Mouse (Mus musculus) WW6 (cell line): ENCODE data around the gene Ptprk.
A peak's percentile ranks its signal among the peaks of the same experiment; 100 is the strongest.

Experiments used
- DNase-seq: peaks from one replicate; pipeline ENCODE4 v3.0.0-alpha.2; 2013; ENCODE audit warnings: low read depth, low spot score

Ptprk gene

GRCm38 (mm10) chr10:28540595-28540994, 466.0 kb downstream of the Ptprk start:
- DNase-seq: no peak

- no peak for DNase-seq
Observed at GRCm38 (mm10) chr10:28542754-28543153, 468.1 kb downstream of the Ptprk start.

GRCm38 (mm10) chr10:28550549-28550948, 475.9 kb downstream of the Ptprk start:
- no peak for DNase-seq

GRCm38 (mm10) chr10:28552068-28552467, 477.4 kb downstream of the Ptprk start:
- no peak for DNase-seq

GRCm38 (mm10) chr10:28564110-28564674, 489.6 kb downstream of the Ptprk start:
- DNase-seq: no peak

- no peak for DNase-seq
Observed at GRCm38 (mm10) chr10:28566378-28566777, 491.8 kb downstream of the Ptprk start.

GRCm38 (mm10) chr10:28566828-28567227, 492.2 kb downstream of the Ptprk start:
- DNase-seq: no peak

- no peak for DNase-seq
Observed at GRCm38 (mm10) chr10:28567441-28567840, 492.8 kb downstream of the Ptprk start.

GRCm38 (mm10) chr10:28568047-28568446, 493.4 kb downstream of the Ptprk start:
- DNase-seq: no peak

GRCm38 (mm10) chr10:28579596-28579995, 505.0 kb downstream of the Ptprk start:
- DNase-seq: no peak

- DNase-seq: no peak
Observed at GRCm38 (mm10) chr10:28586565-28587138, 512.0 kb downstream of the Ptprk start.

GRCm38 (mm10) chr10:28588401-28588800, 513.8 kb downstream of the Ptprk start:
- DNase-seq: no peak

GRCm38 (mm10) chr10:28590822-28591221, 516.2 kb downstream of the Ptprk start:
- no peak for DNase-seq

GRCm38 (mm10) chr10:28593566-28594292, 519.1 kb downstream of the Ptprk start:
- no peak for DNase-seq

- no peak for DNase-seq
Observed at GRCm38 (mm10) chr10:28596897-28597296, 522.3 kb downstream of the Ptprk start.

GRCm38 (mm10) chr10:28609136-28609535, 534.5 kb downstream of the Ptprk start:
- DNase-seq: no peak

GRCm38 (mm10) chr10:28614396-28614795, 539.8 kb downstream of the Ptprk start:
- no peak for DNase-seq

GRCm38 (mm10) chr10:28617203-28617602, 542.6 kb downstream of the Ptprk start:
- no peak for DNase-seq

- DNase-seq: no peak
Observed at GRCm38 (mm10) chr10:28618002-28618401, 543.4 kb downstream of the Ptprk start.

GRCm38 (mm10) chr10:28619415-28619814, 544.8 kb downstream of the Ptprk start:
- no peak for DNase-seq

- peak; percentile 18 for DNase-seq
Observed at GRCm38 (mm10) chr10:28636096-28636495, 561.5 kb downstream of the Ptprk start.

GRCm38 (mm10) chr10:28641887-28642286, 567.3 kb downstream of the Ptprk start:
- no peak for DNase-seq
